Mouse (Mus musculus) central nervous system, embryonic 18 days (tissue): ENCODE measurements around the gene Olfr51. TPM values are rescaled to one million over a fixed set of nuclear protein-coding genes. Genes with fewer than 3 reads are reported as not detected.

ENCODE experiments used
- polyA plus RNA-seq: library from polyadenylated mRNA; depleted of rRNA; stranded (reverse); fragments of >200 nt; gene quantifications from 2 replicates; pipeline ENCODE4 v1.2.3, GENCODE M21; 2012; rRNA removed

The Olfr51 gene
- not detected in 2 replicates for polyA plus RNA-seq

DNA sequence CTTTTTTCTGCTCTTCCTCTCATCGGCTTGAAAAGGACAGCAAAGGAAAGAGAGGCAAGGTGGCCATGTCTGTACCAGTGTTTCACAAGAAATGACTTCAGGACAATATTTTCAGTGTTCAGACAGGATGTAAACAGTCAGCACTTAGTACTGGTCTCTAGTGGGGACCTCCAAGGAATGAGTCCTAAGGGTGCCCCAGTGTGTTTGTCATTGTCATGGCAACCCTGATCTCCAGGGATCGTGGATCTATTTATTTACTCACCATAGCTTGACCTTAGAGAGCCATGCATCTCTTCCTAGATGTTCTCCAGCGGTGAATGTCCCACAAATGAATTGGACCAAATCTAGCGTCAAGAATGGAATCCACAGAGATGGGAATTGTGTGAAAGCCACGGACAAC is at the start of gene Olfr51:
Gene Olfr51 (plus strand): TSS at position 301 of the 400 bp plus-strand sequence.

GRCm38 (mm10) chr11:50953665-50954064 is 49.7 kb upstream of the Olfr51 start, which contains the start of gene Prop1:
TSS of gene Prop1 (minus strand) at chr11:50953765.

GRCm38 (mm10) chr11:50966230-50966629 is 37.2 kb upstream of the Olfr51 start, which contains the start of gene Olfr1378:
TSS of gene Olfr1378 (plus strand) at chr11:50966530.

GRCm38 (mm10) chr11:50981667-50982066 is 21.7 kb upstream of the Olfr51 start, which contains the start of gene Olfr1377:
TSS of gene Olfr1377 (plus strand) at chr11:50981967.

GRCm38 (mm10) chr11:51013936-51014335 is 10.5 kb downstream of the Olfr51 start, which contains the start of gene Olfr54:
TSS of gene Olfr54 (plus strand) at chr11:51014236.

GRCm38 (mm10) chr11:51047809-51048208 is 44.4 kb downstream of the Olfr51 start, which contains the start of gene Olfr1375:
TSS of gene Olfr1375 (plus strand) at chr11:51048109.

GRCm38 (mm10) chr11:51059151-51059571 is 55.8 kb downstream of the Olfr51 start, which contains the start of gene Zfp354a:
TSS of gene Zfp354a (plus strand) at chr11:51059257.

Other genes starting within 250 kb of the Olfr51 start
- gene Zfp354c, start 175.9 kb upstream of the Olfr51 start, polyA plus RNA-seq, result 35.9 and 38.0 TPM in 2 replicates
- 2.6 and 2.7 TPM in 2 replicates for gene Zfp879, start 162.0 kb upstream of the Olfr51 start, polyA plus RNA-seq
- 0.03 and 0.05 TPM in 2 replicates for gene Grm6, start 152.9 kb upstream of the Olfr51 start, polyA plus RNA-seq
- 8.7 and 9.3 TPM in 2 replicates for gene Zfp454, start 115.9 kb upstream of the Olfr51 start, polyA plus RNA-seq
- 25.9 and 26.2 TPM in 2 replicates for gene Zfp2, start 87.4 kb upstream of the Olfr51 start, polyA plus RNA-seq
- 3.4 and 3.8 TPM in 2 replicates for gene Zfp354b, start 72.0 kb upstream of the Olfr51 start, polyA plus RNA-seq
- gene 4933414I15Rik, start 59.8 kb upstream of the Olfr51 start, polyA plus RNA-seq, result not detected in 2 replicates
- gene Prop1, start 49.8 kb upstream of the Olfr51 start, polyA plus RNA-seq, result not detected in 2 replicates
- not detected in 2 replicates for gene Olfr1378, start 37.1 kb upstream of the Olfr51 start, polyA plus RNA-seq
- not detected in 2 replicates for gene Olfr1377, start 21.6 kb upstream of the Olfr51 start, polyA plus RNA-seq
- gene Olfr54, start 10.6 kb downstream of the Olfr51 start, polyA plus RNA-seq, result not detected in 2 replicates
- gene Olfr1375, start 44.5 kb downstream of the Olfr51 start, polyA plus RNA-seq, result not detected in 2 replicates
- gene Zfp354a, start 55.7 kb downstream of the Olfr51 start, polyA plus RNA-seq, result 12.3 and 16.9 TPM in 2 replicates
- not detected in 2 replicates for gene Gm12569, start 216.9 kb downstream of the Olfr51 start, polyA plus RNA-seq